Mouse (Mus musculus) hindbrain, embryonic 10.5 days (tissue): ENCODE measurements around the gene 1700022I11Rik. TPM values are rescaled to one million over a fixed set of nuclear protein-coding genes. Genes with fewer than 3 reads are reported as not detected.

Source experiments
- polyA plus RNA-seq: library from polyadenylated mRNA; unstranded; fragments of >200 nt; fragmentation: Nextera tagmentation; extraction: Ambion mirVana; gene quantifications from 2 replicates; pipeline ENCODE4 v1.2.1, GENCODE M21; 2016

1700022I11Rik gene
- polyA plus RNA-seq, 1 experiment from 2014 or later: 0.75 TPM

Other genes with a start within 250 kb of the 1700022I11Rik start
- 0.87 and 0.99 TPM in 2 replicates for gene 4930578G10Rik, start 234.1 kb upstream of the 1700022I11Rik start, polyA plus RNA-seq
- gene Ccl19, start 213.0 kb upstream of the 1700022I11Rik start, polyA plus RNA-seq: 0.27 TPM in 1 of 2 replicates, not detected in the other
- 0.26 and 0.34 TPM in 2 replicates for gene Ccl21a, start 195.6 kb upstream of the 1700022I11Rik start, polyA plus RNA-seq
- not detected in 2 replicates for gene Fam205a1, start 115.7 kb upstream of the 1700022I11Rik start, polyA plus RNA-seq
- 0.67 TPM in 1 of 2 replicates, not detected in the other for gene Gm12394, start 112.8 kb upstream of the 1700022I11Rik start, polyA plus RNA-seq
- gene Fam205c, start 95.4 kb upstream of the 1700022I11Rik start, polyA plus RNA-seq: 1.1 TPM in 1 of 2 replicates, not detected in the other
- gene Phf24, start 52.9 kb upstream of the 1700022I11Rik start, polyA plus RNA-seq: 1.6 and 2.5 TPM in 2 replicates
- 14.0 and 17.6 TPM in 2 replicates for gene Dnajb5, start 19.8 kb upstream of the 1700022I11Rik start, polyA plus RNA-seq
- 600 and 640 TPM in 2 replicates for gene Vcp, start 30.9 kb downstream of the 1700022I11Rik start, polyA plus RNA-seq
- 23.2 and 25.5 TPM in 2 replicates for gene Fancg, start 40.9 kb downstream of the 1700022I11Rik start, polyA plus RNA-seq
- 20.3 and 23.2 TPM in 2 replicates for gene Pigo, start 56.2 kb downstream of the 1700022I11Rik start, polyA plus RNA-seq
- gene Stoml2, start 62.1 kb downstream of the 1700022I11Rik start, polyA plus RNA-seq: 404 and 440 TPM in 2 replicates
- 22.6 and 34.4 TPM in 2 replicates for gene Fam214b, start 76.6 kb downstream of the 1700022I11Rik start, polyA plus RNA-seq
- gene Unc13b, start 89.3 kb downstream of the 1700022I11Rik start, polyA plus RNA-seq: 12.8 and 14.8 TPM in 2 replicates